Mouse (Mus musculus) hindbrain, postnatal 0 days (tissue): ENCODE measurements at regions not wholly inside any gene's neighbourhood (a gene's known extent, or its start where the extent isn't known, plus 50 kb on each side); places are given as distances from the start of the nearest gene placed in this dataset.

Experiments used
- ATAC-seq: fragments of 200-750 bp; cut with Nextera tagmentation; 2 replicates; pipeline ENCODE4 v1.8.0; 2017; ENCODE audit warnings: mild to moderate bottlenecking, moderate TSS enrichment, moderate library complexity
- DNase-seq: peaks from one replicate; pipeline ENCODE4 v3.0.0-alpha.2; 2015; ENCODE audit warnings: low spot score
- H3K27ac ChIP-seq: fragments of 300-500 bp; sonication (generic); 2 replicates; pipeline ENCODE4 v1.5.1; 2014; ENCODE audit warnings: mild to moderate bottlenecking
- H3K27me3 ChIP-seq: fragments of 300-500 bp; sonication (generic); 2 replicates; pipeline ENCODE4 v1.6.1; 2014; ENCODE audit warnings: low read length, mixed read lengths; ENCODE audit not compliant: insufficient read depth
- H3K36me3 ChIP-seq: fragments of 300-500 bp; sonication (generic); 2 replicates; pipeline ENCODE4 v1.6.1; 2014; ENCODE audit warnings: low read length, mixed read lengths; ENCODE audit not compliant: insufficient read depth
- H3K4me1 ChIP-seq: fragments of 300-500 bp; sonication (generic); 2 replicates; pipeline ENCODE4 v1.6.1; 2014; ENCODE audit warnings: antibody characterized with exemption, low read length, mixed read lengths; ENCODE audit not compliant: insufficient read depth
- H3K4me2 ChIP-seq: fragments of 300-500 bp; sonication (generic); 2 replicates; pipeline ENCODE4 v1.6.1; 2014; ENCODE audit warnings: low read depth, mild to moderate bottlenecking, low read length, moderate library complexity, mixed read lengths
- H3K4me3 ChIP-seq: fragments of 300-500 bp; sonication (generic); 2 replicates; pipeline ENCODE4 v1.5.1; 2014; ENCODE audit warnings: low read length
- H3K9ac ChIP-seq: fragments of 300-500 bp; sonication (generic); replicated peaks from 2 replicates; pipeline ENCODE4 v1.6.1; 2014; ENCODE audit warnings: mild to moderate bottlenecking, low read length, moderate library complexity, mixed read lengths
- H3K9me3 ChIP-seq: fragments of 300-500 bp; sonication (generic); 2 replicates; pipeline ENCODE4 v1.6.1; 2016; ENCODE audit warnings: low read length, mixed read lengths
- CTCF ChIP-seq: IDR thresholded peaks from 2 replicates; pipeline ENCODE4 v1.5.1; 2016; ENCODE audit warnings: antibody characterized with exemption, control low read depth, low read depth
- WGBS: fragments of 180-500 bp; shearing (Covaris S2); extraction: QIAGEN DNeasy Blood & Tissue Kit; methylation state at CpG from one replicate; pipeline ENCODE4 v1.1.7; 2014; 5-methylcytosine and 5-hydroxymethylcytosine counted together

DNA sequence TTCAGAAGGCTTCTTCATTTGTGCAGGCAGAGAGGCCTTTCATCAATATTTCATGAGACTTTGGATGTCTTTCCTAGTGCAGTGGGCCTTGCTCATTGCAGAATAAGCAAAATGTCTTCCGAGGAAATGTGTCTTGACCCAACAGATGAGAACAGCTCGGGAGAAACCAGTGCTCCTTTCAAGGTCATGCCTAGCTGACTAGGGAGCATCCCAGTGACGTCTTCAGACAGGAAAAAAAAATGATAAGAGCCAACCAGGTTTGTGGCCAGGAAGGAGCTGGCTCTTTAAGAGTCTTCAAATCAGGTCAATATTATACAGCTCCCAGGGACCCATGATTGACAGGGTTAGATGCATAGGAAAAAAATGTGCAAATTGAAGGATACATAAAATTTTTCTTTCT, 224.9 kb upstream of the Sox11 start:
- ATAC-seq (no peak), DNase-seq (peak; percentile 35)
- Histone ChIP-seq H3K27ac (no peak overlapping the region), H3K4me3 (no peak overlapping the region), H3K27me3 (no peaks in the 10 kb centered on the region), H3K36me3 (no peaks in the 10 kb centered on the region), H3K9me3 (no peaks in the 10 kb centered on the region), H3K9ac (no peak overlapping the region), H3K4me1 (peaks cover 13% of the 10 kb centered on the region), H3K4me2 (no peak overlapping the region)
- 39% methylated on average over 3 of the region's 3 CpGs for WGBS
- TF ChIP-seq CTCF: no peak

DNA sequence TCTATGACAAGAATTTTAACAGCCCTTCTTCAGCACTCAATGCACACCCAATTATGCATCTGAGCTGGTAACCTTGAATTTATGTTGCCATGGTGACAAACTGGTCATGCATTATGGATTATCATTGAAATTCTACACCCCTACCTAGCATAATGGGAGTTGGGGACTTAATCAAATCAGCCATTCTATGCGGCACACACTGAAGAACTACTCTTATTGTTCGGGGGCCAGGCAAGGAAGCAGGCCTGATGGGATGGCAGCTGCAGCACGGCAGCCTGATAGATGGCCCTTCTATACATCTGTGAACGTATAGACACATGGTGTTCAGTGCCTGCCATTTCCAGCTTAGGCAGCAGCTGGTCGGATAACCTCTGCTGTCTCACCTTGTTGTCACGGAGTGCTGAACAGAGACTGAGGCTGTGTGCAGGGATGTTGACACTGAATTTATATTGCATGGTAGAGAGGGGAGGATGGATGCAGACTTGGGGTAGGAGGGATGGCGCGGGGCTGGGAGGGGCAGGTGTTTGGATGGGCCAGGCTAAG, 223.7 kb upstream of the Sox11 start:
- whole genome bisulfite sequencing: 13% methylated on average over 8 of the region's 8 CpGs
- no peaks in the 10 kb centered on the region for H3K27me3 ChIP-seq
- no peaks in the 10 kb centered on the region for H3K36me3 ChIP-seq
- TF ChIP-seq CTCF: no peak
- no peak overlapping the region for H3K4me2 ChIP-seq
- DNase-seq: peak; percentile 57
- peak; percentile 81 for ATAC-seq
- H3K4me1 ChIP-seq: peaks cover 13% of the 10 kb centered on the region
- no peaks in the 10 kb centered on the region for H3K9me3 ChIP-seq
- H3K4me3 ChIP-seq: no peak overlapping the region
- H3K27ac ChIP-seq: peak overlapping the region; percentile 66; the same call in 1 of the 2 replicates
- H3K9ac ChIP-seq: no peak overlapping the region

DNA sequence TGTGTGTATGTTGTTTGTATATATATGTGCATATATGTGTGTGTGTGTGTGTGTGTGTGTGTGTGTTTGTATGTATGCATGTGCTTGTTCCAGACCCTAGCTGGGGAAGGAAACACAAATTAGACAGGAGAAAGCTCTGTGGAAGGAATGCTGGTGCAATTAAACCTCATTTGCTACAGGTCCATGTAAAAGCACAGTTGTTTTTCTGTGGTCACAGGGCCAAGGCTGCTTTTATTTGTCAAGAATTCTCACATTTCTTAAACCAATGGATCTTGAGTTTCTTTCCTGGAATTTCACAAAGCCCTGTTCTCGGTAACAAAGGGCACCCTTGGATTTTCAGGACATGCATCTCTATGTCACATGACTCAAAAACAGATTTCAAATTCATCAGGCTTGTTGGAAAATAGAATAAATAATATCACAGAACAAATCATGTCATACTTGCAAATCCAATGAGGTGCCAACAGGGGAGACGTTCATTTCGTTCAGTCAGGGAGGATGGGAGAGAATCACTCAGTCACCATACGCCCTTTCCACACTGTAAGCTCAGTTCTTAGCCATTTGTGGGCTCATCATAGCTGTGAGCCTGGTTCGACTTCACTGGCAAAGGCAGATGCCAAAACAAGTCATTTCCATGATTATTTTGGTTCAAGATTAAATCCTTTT, 222.4 kb upstream of the Sox11 start:
- no peak for ATAC-seq

DNA sequence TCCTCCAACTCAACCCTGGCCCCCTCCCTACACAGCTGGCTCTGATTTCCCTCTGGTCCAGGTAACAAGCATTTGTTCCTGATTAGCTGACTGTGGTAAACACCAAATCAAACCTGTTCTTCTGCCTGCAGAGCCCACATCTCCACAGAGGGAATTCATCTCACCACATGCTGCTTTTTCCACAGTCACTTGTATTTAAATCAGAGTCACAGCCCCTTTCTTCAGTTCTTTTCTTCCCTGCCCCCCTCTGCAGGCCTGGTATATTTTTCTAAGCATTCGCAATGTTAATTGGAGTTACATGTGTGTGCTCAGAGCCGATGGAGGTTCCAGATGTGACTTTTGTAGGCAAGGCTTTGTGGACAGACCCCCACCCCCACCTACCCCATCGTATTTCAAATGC, 221.5 kb upstream of the Sox11 start:
- no peaks in the 10 kb centered on the region; the same call in 1 of the 2 replicates for H3K9me3 ChIP-seq
- H3K27ac ChIP-seq: no peak overlapping the region
- H3K4me1 ChIP-seq: peaks cover 13% of the 10 kb centered on the region
- no peaks in the 10 kb centered on the region for H3K27me3 ChIP-seq
- no peak overlapping the region for H3K9ac ChIP-seq
- H3K4me2 ChIP-seq: no peak overlapping the region
- ATAC-seq (no peak), DNase-seq (no peak)
- no peak for TF ChIP-seq CTCF
- WGBS: 37% methylated on average over 3 of the region's 3 CpGs
- H3K36me3 ChIP-seq: no peaks in the 10 kb centered on the region
- H3K4me3 ChIP-seq: no peak overlapping the region

More for the DNA sequence above, 222.4 kb upstream of the Sox11 start:
- H3K9me3 ChIP-seq: no peaks in the 10 kb centered on the region
- no peak overlapping the region for H3K4me2 ChIP-seq
- no peaks in the 10 kb centered on the region for H3K36me3 ChIP-seq
- no peak for DNase-seq
- no peak for TF ChIP-seq CTCF
- peaks cover 13% of the 10 kb centered on the region for H3K4me1 ChIP-seq
- H3K27me3 ChIP-seq: no peaks in the 10 kb centered on the region
- no peak overlapping the region for H3K9ac ChIP-seq
- no peak overlapping the region for H3K4me3 ChIP-seq
- 31% methylated on average over 5 of the region's 5 CpGs for WGBS
- H3K27ac ChIP-seq: 0 out of 2 replicates have a peak overlapping the region, but pooled peaks have one; percentile 16

DNA sequence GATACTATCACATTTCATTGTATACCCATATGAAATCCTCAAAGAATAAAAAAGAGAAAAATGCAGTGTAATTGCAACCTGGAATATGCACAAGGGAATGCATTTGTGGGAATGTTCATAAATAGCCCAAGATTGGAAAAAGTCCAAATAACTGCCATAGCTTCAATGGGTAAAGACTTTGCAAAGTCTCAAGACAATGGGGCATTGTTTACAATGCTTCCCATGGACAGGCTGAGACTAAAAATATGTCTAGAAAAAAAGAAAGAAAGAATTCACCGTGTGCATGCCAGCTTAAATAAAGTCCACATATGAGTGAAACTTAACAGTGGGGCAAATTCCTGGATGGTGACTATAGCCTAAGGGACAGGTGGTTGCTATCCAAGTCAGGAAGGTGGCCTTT, 210.4 kb upstream of the Sox11 start:
- no peak for ATAC-seq
- H3K9ac ChIP-seq: no peak overlapping the region
- 24% methylated on average over 1 of the region's 1 CpGs for WGBS
- no peaks in the 10 kb centered on the region for H3K27me3 ChIP-seq
- H3K9me3 ChIP-seq: no peaks in the 10 kb centered on the region
- H3K4me3 ChIP-seq: no peak overlapping the region
- no peaks in the 10 kb centered on the region for H3K4me1 ChIP-seq
- H3K36me3 ChIP-seq: no peaks in the 10 kb centered on the region
- TF ChIP-seq CTCF: no peak
- H3K4me2 ChIP-seq: no peak overlapping the region
- DNase-seq: no peak
- H3K27ac ChIP-seq: no peak overlapping the region

DNA sequence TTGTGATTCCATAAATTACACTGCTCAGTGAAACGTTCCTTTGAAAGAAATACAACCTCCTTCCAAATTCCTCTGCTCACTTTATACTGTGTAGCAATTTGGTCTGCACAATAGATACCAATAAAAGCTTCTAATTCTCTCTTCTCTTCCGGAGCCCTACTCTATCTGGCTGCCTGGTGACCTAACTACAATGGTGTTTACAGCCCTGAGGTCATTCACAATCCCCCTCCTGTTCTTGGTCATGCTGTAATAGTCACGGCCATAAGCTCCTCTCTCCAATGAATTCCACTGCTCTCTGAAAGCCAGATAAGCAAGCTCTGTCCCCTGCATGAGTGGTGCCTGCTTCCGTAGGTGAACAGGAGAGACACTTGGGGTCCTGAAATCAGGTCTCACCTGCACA, 195.8 kb upstream of the Sox11 start:
- TF ChIP-seq CTCF: no peak
- H3K27me3 ChIP-seq: no peaks in the 10 kb centered on the region
- 29% methylated on average over 4 of the region's 4 CpGs for WGBS
- H3K9me3 ChIP-seq: no peaks in the 10 kb centered on the region
- no peak overlapping the region for H3K9ac ChIP-seq
- ATAC-seq: no peak
- no peak overlapping the region for H3K4me3 ChIP-seq
- H3K36me3 ChIP-seq: no peaks in the 10 kb centered on the region
- no peak for DNase-seq
- H3K27ac ChIP-seq: no peak overlapping the region
- no peaks in the 10 kb centered on the region for H3K4me1 ChIP-seq
- no peak overlapping the region for H3K4me2 ChIP-seq

DNA sequence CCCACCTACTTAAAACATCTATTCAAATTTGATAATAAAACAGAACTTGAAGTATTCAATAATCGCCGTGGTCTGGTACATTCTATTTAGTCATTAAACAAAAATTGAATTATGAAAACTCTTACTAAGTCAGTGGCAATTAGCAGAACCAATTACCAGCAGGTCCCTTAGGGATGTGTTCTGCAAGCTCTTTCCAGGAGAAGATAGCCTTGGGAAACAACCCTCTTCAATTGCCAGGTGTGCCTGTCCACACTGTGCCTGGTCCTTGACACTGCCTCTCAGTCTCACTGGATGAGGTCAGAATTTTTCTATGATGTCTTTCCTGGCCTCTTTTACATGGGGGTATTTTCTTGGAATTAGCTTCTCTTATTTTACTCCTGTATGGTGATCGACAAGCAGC, 195.1 kb upstream of the Sox11 start:
- no peak for TF ChIP-seq CTCF
- no peak overlapping the region for H3K4me3 ChIP-seq
- no peak overlapping the region for H3K4me2 ChIP-seq
- H3K27me3 ChIP-seq: no peaks in the 10 kb centered on the region
- H3K4me1 ChIP-seq: no peaks in the 10 kb centered on the region
- no peaks in the 10 kb centered on the region for H3K36me3 ChIP-seq
- no peak for ATAC-seq
- no peak overlapping the region for H3K9ac ChIP-seq
- no peak overlapping the region for H3K27ac ChIP-seq
- DNase-seq: peak; percentile 54
- no peaks in the 10 kb centered on the region for H3K9me3 ChIP-seq
- 74% methylated on average over 3 of the region's 3 CpGs for WGBS
